Mouse (Mus musculus) layer of hippocampus, adult 2 months (tissue): ENCODE data around the gene Npff. TPM values are rescaled to one million over a fixed set of nuclear protein-coding genes. Genes with fewer than 3 reads are reported as not detected.
A peak's percentile ranks its signal among the peaks of the same experiment; 100 is the strongest.

Experiments
- DNase-seq, 2 experiments: peaks; one replicate each; pipeline ENCODE4 v3.0.0; 2022; ENCODE audit warnings: low spot score in 2 of 2
- H3K27ac ChIP-seq: fragments of 200-600 bp; 2 replicates; pipeline ENCODE4 v1.8.1; 2022
- H3K4me3 ChIP-seq: fragments of 200-600 bp; 2 replicates; pipeline ENCODE4 v1.8.1; 2022; ENCODE audit warnings: mild to moderate bottlenecking
- CTCF ChIP-seq: fragments of 200-600 bp; conservative IDR thresholded peaks from 2 replicates; pipeline ENCODE4 v1.8.1; 2022; ENCODE audit warnings: antibody characterized with exemption, mild to moderate bottlenecking, moderate library complexity
- total RNA-seq, 2 experiments: library from RNA; stranded (reverse); gene quantifications; 2 replicates each; pipeline ENCODE4 v1.2.3; 2021

Gene Npff
- total RNA-seq, 2 experiments from 2014 or later: 5.5 TPM

DNA sequence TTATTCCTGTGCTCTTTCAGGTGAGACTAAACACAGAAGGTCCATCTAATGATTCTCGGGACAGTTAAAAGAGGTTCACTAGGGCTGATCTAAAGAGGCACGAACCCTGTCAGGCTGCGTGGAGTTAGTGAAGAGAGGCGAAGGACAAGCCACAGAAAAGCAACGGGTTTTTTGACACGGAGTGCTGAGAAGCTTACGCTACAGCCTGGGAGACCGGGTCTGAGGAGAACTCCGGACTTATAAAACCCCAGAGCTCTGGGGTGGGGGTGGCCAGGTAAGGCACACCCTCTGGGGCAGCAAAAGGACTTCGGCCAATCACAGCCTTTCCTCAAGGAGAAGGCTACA is 7.1 kb downstream of the Npff start:
- Histone ChIP-seq H3K4me3 (peak overlapping the region; percentile 91), H3K27ac (peak overlapping the region; percentile 96)
- no peak for DNase-seq

DNA sequence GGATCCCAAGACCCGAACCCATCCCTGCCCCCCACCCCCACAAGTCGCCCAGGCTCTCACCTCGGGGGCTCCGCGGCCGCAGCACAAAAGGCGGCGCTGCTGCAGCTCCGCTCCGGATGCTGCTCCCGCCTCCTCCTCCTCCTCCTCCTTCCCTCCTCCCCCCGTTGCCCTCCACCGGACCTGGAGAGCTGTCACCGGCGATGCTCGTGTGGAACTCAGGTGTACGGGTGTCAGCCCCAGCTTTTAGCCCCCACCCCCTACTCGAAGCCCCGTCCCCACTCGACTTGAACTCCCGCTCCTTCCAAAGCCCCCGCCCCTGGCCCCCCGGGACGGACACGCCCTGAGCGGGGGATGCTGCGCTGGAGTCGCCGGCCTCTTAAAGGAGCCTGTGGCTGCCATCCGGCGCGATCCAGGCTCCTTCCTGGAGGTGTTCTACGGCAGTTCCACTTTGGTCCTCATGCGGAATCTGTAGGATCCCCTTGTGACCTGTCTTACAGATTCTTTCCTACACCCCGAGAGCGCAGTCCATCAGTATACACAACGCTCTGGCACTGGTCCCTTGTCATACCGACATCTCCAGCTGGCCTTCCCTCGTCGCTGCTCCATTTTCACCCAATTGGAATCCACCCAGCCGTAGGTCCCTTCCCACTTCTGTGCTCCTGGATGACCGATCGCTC is 7.9 kb downstream of the Npff start, which contains the start of gene Map3k12:
Gene Map3k12, minus strand, starts transcription at position 337 of the 677 bp plus-strand sequence.
- no peak for TF ChIP-seq CTCF
- peak; percentile 63 to 71 for DNase-seq
- Histone ChIP-seq H3K4me3 (peak within 1 kb of the TSS; percentile 91), H3K27ac (peak within 1 kb of the TSS; percentile 96)

More for the DNA sequence above, 7.1 kb downstream of the Npff start:
- no peak for TF ChIP-seq CTCF

DNA sequence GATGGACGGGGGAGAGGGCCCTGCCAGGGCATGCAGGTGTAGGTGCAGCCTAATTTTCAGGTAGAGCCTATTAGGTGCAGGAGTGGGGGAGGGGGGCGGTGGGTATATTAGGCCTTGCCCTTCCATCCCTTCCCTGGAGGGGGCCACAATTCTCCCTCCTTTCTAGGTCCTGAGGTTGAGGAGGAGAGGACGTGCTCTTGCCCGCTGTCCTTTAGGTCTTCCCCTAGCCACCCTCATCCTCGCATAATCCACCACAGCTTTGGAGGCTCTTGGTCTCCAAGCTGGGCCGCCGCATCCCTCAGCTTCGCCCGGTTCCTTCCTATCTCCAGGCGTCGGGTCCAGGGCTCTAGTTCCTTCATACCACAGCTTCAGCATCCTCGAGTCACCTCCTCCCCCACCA is 8.4 kb downstream of the Npff start:
- TF ChIP-seq CTCF: peak; percentile 28
- no peak for DNase-seq
- peak overlapping the region; percentile 96 for H3K27ac ChIP-seq
- peak overlapping the region; percentile 91 for H3K4me3 ChIP-seq

DNA sequence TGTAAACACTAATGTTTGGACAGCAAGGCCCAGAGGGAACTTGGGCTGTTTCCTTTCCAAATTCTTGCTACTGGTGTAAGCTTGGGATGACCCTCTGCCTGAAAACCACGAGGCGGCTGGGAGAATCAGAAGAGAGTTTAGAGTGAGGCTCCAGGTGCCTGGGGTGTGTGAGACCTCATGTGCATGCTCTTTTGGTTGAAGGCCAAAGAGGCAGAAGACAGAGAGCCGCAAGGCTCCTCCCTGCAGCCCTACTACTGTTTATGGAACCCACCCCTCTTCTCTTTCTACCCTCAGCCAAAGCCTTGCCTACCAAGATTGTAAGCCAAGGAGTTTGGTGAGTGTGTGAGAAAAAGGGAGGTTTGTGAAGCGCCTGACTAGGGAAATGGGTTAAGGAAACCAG is 9.0 kb downstream of the Npff start:
- Histone ChIP-seq H3K27ac (peak overlapping the region; percentile 96), H3K4me3 (peak overlapping the region; percentile 91)
- no peak for TF ChIP-seq CTCF
- DNase-seq: no peak

DNA sequence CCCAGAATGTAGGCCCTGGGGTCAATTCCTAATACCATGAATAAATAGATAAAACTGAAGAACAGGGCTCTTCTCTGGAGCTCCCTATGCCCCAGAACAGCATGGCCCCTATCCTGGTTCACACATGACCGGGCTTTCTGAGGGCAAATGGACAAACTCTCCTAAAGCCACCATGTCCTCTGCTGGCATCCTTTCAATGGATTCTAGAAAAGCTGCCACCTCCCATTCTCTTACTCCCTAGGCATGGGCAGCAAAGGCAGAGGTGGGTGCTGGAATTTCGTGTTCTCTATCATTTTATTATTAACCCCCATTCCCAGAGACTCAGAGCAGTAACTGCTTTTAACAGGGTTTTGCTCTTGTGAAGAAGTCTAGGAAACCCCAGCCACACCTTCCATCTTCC is 9.5 kb downstream of the Npff start:
- DNase-seq: no peak
- Histone ChIP-seq H3K4me3 (peak overlapping the region; percentile 91), H3K27ac (peak overlapping the region; percentile 96; the same call in 1 of the 2 replicates)
- no peak for TF ChIP-seq CTCF

DNA sequence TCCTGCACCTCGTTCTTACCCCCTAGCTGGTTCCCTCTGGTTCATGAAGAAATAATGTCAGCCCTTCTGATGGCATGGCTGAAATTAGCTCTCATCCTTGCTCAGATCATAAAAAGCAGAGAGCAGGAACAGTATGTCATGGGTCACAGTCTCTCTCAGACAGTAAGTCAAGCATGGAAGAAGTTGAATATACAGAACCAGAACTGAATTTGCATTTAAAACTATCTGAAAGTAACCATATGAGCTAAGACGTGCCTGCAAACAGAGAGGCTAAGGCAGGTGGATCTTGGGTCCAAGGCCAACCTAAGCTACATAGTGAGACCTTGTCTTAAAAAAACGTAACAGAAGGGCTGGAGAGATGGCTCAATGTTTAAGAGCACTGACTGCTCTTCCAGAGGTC is 11.7 kb downstream of the Npff start:
- Histone ChIP-seq H3K27ac (peak overlapping the region; percentile 93; the same call in 1 of the 2 replicates), H3K4me3 (no peak overlapping the region)
- no peak for DNase-seq
- no peak for TF ChIP-seq CTCF

DNA sequence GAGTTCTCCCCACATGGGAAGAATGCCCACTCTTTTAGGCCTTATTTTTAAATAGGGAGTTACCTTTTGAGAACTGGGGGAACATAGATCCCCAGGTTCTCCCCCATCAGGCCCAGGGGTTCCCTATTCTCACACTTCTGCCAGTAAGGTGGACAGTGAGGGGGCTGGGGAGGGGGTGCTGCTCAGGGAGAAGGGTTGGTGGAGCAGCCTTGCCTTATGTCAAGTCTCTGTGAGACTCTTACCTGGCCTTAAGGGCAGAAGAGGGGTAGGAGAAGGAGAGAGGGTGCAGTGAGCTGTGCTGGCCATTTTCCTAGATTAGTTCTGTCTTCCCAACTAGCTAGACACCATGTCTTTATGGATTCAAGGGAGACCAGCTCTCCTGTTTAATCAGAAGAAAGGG is 12.3 kb downstream of the Npff start:
- Histone ChIP-seq H3K27ac (peak overlapping the region; percentile 93; the same call in 1 of the 2 replicates), H3K4me3 (no peak overlapping the region)
- DNase-seq: no peak
- no peak for TF ChIP-seq CTCF

DNA sequence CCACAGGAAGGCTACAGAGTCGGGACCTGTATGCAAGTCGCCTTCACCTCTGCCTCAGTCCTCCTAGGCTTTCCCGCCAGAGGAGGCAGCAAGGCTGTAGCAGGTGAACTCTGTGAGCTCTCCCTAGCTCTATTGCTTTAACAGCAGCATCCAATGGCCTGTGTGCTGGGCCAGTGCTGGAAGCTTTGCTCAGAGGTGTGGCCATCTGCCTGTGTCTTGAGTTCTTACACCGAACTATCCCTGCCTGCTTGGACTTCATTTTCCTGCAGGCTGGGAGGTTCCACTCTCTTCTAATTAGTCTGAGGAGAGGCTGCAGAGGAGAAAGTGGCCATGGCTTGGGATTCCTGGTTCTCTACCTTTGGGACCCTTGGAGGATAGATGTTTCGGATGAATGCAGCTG is 12.7 kb downstream of the Npff start:
- no peak for TF ChIP-seq CTCF
- Histone ChIP-seq H3K27ac (peak overlapping the region; percentile 93; the same call in 1 of the 2 replicates), H3K4me3 (no peak overlapping the region; the same call in 1 of the 2 replicates)
- DNase-seq: no peak

DNA sequence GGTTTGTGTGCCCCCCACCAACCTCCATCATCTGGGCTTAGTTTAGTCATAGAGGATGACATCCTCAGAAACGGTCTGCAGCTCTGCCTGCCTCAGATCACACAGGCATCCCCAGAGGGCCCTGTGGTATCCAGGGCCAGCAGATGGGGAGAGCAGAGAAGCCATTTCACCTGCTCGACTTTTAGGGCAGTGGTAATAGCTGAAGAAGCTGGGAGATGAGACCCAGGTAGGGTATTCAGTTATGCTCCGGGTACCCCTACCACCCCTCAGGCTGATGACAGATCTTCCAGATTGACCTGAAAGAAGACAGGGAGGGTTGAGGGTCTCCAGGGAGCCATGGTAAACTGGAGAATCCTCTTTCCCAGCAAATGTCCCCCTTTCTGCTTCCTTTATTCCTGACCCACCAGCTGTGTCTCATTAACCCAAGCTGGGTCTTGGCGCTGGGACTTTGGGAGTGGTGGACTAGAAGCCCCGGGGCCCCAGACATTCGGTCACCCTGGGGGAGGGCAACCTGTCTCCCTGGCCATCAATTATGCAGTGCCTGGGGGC is 13.4 kb downstream of the Npff start:
- DNase-seq: no peak
- Histone ChIP-seq H3K4me3 (peak overlapping the region; percentile 85), H3K27ac (peak overlapping the region; percentile 93)
- TF ChIP-seq CTCF: no peak

DNA sequence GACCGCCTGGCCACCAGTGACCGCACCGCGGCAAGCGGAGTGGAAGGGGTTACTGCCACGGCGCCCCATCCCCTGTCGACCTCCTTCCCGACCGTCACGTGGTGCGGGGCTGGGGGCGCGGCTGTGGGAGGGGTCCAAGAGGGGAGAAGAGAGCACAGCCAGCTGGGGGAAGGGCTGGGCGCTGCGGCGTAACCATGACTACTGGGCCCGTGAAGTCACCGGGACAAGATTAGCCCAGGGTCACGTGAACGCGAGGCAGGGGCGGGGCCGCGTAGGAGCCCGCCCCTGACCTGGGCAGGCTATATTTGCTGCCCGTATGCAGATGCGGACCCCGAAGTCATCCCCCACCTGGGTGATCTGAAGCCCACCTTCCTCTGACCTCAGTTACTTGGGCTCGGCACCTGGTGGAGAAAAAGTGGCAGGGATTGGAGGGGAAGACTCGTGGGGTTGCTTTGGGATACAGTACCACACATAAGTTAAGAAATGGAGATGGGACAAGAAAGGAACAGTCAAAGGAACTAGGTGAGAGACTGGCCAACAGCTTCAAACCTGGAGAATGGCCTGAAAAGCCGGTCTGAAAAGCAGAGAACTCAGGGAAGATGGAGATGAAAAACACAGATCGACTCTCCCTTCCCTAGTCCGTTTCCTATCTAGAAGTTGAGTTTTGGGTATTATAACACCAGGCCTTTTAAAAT is 14.0 kb downstream of the Npff start:
- peak; percentile 87 to 91 for DNase-seq
- TF ChIP-seq CTCF: no peak
- Histone ChIP-seq H3K27ac (peak overlapping the region; percentile 93), H3K4me3 (peak overlapping the region; percentile 85)

DNA sequence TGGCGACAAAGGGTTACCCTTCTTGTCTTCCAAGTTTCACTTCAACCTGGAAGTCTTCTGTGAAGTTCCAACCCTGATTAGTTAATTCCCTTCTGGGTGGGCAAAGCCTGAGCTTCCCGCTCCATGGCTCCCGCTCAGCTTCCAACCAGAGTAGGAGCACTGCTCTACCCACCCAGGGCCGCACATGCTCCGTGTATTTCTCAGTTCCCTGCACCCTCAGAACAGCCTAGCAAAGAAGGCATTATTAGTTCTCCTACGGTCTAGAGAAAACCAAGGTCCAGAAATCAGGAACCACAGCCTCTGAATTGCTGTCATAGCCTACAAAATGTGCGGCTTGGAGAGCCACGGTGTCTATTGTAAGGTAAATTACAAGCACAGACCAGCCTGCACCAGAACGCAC is 14.6 kb downstream of the Npff start:
- TF ChIP-seq CTCF: no peak
- Histone ChIP-seq H3K27ac (peak overlapping the region; percentile 93), H3K4me3 (peak overlapping the region; percentile 85)
- DNase-seq: no peak

DNA sequence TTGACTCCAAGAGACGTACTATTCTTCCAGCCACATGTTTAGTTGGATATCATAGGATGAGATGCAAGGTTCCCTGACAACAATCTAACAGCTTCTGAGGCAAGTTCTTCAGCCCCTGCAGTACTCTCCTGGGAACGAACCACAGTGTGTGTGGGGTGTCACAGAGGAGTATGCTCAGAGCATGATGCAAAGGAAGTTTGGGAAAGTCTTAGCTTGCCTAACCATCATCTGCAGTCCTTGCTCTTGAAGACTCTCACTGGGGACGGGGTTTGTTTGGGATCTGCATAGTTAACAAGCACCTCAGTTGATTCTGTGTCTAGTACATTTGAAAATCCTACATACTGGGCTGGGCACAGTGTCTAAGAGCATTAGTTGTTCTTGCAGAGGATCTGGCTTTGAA is 16.4 kb downstream of the Npff start:
- Histone ChIP-seq H3K27ac (no peak overlapping the region), H3K4me3 (no peak overlapping the region)
- TF ChIP-seq CTCF: no peak
- DNase-seq: no peak

DNA sequence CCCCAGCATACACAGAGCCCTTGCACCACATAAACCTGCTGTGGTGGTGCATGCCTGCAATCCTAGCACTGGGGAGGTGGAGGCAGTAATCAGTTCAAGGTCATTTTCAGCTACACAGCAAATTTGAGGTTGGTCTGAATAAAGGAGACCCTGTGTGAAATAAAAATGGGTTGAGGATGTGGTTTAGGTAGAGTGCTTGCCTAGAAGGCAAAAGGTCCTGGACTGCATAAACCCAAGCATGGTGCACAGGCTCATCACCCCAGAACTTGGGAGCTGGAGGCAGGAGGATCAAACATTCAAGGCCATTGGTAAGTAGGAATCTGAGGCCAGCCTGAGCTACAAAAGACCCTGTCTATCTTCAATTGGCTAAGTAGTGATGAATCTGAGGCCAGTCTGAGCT is 17.2 kb downstream of the Npff start:
- Histone ChIP-seq H3K4me3 (no peak overlapping the region), H3K27ac (no peak overlapping the region)
- DNase-seq: no peak
- no peak for TF ChIP-seq CTCF

DNA sequence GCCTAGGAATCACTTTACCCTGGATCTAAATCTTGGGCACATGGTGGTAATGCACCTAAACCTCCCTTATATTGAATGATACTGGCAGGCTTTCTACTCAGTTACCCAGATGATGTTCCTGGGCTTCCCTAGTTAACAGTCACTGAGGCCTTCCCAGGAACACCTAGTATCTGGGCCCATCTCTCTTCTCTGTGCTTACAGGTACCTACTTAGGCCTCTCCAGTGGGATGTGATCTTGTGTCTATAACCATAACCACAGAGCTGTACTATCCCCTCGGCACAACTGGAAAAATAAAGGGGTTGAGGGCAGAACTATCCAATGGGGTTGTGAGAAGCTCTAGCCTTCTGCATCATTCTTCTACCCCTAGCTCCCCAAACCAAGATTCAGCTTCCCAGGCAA is 17.9 kb downstream of the Npff start:
- no peak for TF ChIP-seq CTCF
- H3K4me3 ChIP-seq: no peak overlapping the region
- DNase-seq: no peak
- H3K27ac ChIP-seq: no peak overlapping the region
